14 mouse cellular contexts compared by ENCODE assay signal in the genomic region with DNA sequence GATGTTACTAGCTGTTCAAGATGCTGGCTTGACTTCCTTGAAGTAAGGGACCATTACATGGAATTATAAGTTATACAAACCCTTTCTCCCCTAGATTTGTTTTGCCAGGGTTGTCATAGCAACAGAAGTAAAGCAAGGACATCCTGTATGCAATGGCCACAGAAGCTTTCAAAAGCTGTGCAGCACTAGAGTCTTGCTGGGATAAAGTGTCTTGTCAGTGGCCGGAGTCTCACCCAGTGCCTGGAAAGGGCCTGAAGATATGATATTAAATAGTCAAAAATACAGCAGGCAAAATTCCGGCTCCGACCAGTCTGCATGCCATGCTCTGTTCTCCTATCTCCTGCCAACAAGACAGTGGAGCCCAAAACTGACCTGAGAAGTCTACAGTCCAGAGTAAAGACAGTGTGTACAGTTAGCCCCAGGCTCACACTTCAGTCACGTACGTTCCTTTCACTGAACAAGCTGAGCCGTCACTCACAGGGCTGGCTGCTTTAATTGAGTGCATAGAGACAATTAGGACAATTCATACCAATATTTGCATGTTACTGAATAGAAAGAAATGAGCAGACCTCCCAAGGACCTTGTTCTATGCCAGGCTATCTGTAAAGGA.
"Had no signal": no experiment of that assay in that cellular context is flagged by ENCODE, and none has a peak within 500 bp of the region (broad histone marks: within the 10 kb centered on the region; RNA-seq: fewer than 3 reads in every experiment).

No protein-coding gene starts in this region.

- H3K9me3 ChIP-seq: kidney, embryonic 15.5 days; limb, embryonic 10.5 days; liver, embryonic 15.5 days had no signal

- H3K27ac ChIP-seq: kidney, embryonic 15.5 days; left cerebral cortex, adult 2 months; limb, embryonic 10.5 days; liver, embryonic 15.5 days had no signal

- H3K9ac ChIP-seq: kidney, embryonic 15.5 days; liver, embryonic 15.5 days had no signal

- DNase-seq: kidney, adult 2 months; kidney, postnatal 14 days; lung, adult 2 months; lung, postnatal 36 days; right cerebral cortex, postnatal 4 days; spleen, adult 18-20 months; thymus, adult 18-20 months; thymus, postnatal 14 days had no signal

- H3K27me3 ChIP-seq: kidney, embryonic 15.5 days; liver, embryonic 15.5 days had no signal

- H3K36me3 ChIP-seq: kidney, embryonic 15.5 days; limb, embryonic 10.5 days; liver, embryonic 15.5 days had no signal

- ATAC-seq: lung, postnatal 0 days had no signal

- H3K4me3 ChIP-seq: kidney, embryonic 15.5 days; left cerebral cortex, adult 2 months; limb, embryonic 10.5 days; liver, embryonic 15.5 days had no signal

- H3K4me1 ChIP-seq: kidney, embryonic 15.5 days; limb, embryonic 10.5 days; liver, embryonic 15.5 days had no signal

- H3K4me2 ChIP-seq: kidney, embryonic 15.5 days; liver, embryonic 11.5 days; liver, embryonic 15.5 days had no signal
